Mouse (Mus musculus): ENCODE measurements around the gene Cd27. TPM values are rescaled to one million over a fixed set of nuclear protein-coding genes. Genes with fewer than 3 reads are reported as not detected.

The Cd27 gene
- total RNA-seq, 1 experiment = 0.22 TPM

- DNase-seq (ENCODE audit: low read depth, low spot score) = no peak
- H3K4me3 ChIP-seq (ENCODE audit: insufficient read depth in 1 of 2, low read depth in 1 of 2, low read length in 2 of 2, poor library complexity in 1 of 2, severe bottlenecking in 1 of 2) = no peak overlapping the region
- 0 out of 4 replicates have a peak, but pooled peaks cover 0 to 3% of the 10 kb centered on the region in 2 experiments for H3K4me1 ChIP-seq (ENCODE audit: control insufficient read depth in 2 of 2, insufficient read depth in 2 of 2, low read length in 2 of 2, poor library complexity in 1 of 2)
- in situ Hi-C loops (cut with MboI; ENCODE audit: low sequenced_read_pairs in 2 of 2, unreplicated experiment in 2 of 2) = no loop called here
- no peak overlapping the region for H3K27ac ChIP-seq (ENCODE audit: insufficient read depth, low read depth, low read length, poor library complexity, severe bottlenecking)
- H3K9ac ChIP-seq (ENCODE audit: insufficient read depth, low read depth, low read length, poor library complexity, severe bottlenecking) = no peak overlapping the region
- no peaks in the 10 kb centered on the region for H3K9me3 ChIP-seq (ENCODE audit: control insufficient read depth, insufficient read depth, low read depth, low read length)
- TF ChIP-seq HCFC1 (IDR thresholded peaks at IDR 0.05; ENCODE audit: borderline replicate concordance, insufficient read depth, low read length) (no peak), ZNF384 (IDR thresholded peaks at IDR 0.05; ENCODE audit: low read depth, low read length) (no peak), MAFK (IDR thresholded peaks at IDR 0.05; ENCODE audit: insufficient read depth, low read depth, low read length) (no peak), ZC3H11A (IDR thresholded peaks at IDR 0.05; ENCODE audit: borderline replicate concordance, low read depth, low read length) (no peak)
- no peaks in the 10 kb centered on the region for H3K36me3 ChIP-seq (ENCODE audit: control insufficient read depth, insufficient read depth, low read length, poor library complexity, severe bottlenecking)
Measured at GRCm38 (mm10) chr6:125213129-125213528, 23.7 kb downstream of the Cd27 start.

DNA sequence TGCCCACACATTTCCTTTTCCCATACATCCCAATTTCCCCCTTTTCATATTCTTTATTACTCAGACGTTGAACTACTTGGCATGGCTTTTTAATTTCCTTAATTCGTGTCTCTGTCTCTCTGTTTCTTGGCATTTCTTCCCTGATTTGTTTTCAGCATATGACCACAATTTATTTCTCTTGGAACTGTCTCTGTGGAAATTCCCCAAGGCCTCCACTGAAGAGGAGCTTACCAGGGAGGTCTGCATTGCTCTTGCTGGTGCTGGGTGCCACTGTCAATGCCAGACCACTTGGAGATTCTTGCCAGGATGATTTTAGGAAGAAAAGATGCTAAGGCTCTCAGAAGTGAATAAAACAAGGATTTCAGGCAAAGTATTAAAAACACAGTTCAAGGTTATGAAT is 24.2 kb downstream of the Cd27 start:
- in situ Hi-C loops (cut with MboI; ENCODE audit: low sequenced_read_pairs in 2 of 2, unreplicated experiment in 2 of 2) = no loop called here
- H3K4me3 ChIP-seq (ENCODE audit: insufficient read depth in 1 of 2, low read depth in 1 of 2, low read length in 2 of 2, poor library complexity in 1 of 2, severe bottlenecking in 1 of 2) = no peak overlapping the region
- no peaks in the 10 kb centered on the region for H3K9me3 ChIP-seq (ENCODE audit: control insufficient read depth, insufficient read depth, low read depth, low read length)
- H3K4me1 ChIP-seq (ENCODE audit: control insufficient read depth in 2 of 2, insufficient read depth in 2 of 2, low read length in 2 of 2, poor library complexity in 1 of 2) = 0 out of 4 replicates have a peak, but pooled peaks cover 0 to 3% of the 10 kb centered on the region in 2 experiments
- TF ChIP-seq CHD2 (IDR thresholded peaks at IDR 0.05; ENCODE audit: low read depth, low read length) = no peak
- no peak for TF ChIP-seq ZNF384 (IDR thresholded peaks at IDR 0.05; ENCODE audit: low read depth, low read length)
- no peak for TF ChIP-seq ZC3H11A (IDR thresholded peaks at IDR 0.05; ENCODE audit: borderline replicate concordance, low read depth, low read length)
- no peak for TF ChIP-seq HCFC1 (IDR thresholded peaks at IDR 0.05; ENCODE audit: borderline replicate concordance, insufficient read depth, low read length)
- no peak for TF ChIP-seq MAFK (IDR thresholded peaks at IDR 0.05; ENCODE audit: insufficient read depth, low read depth, low read length)
- DNase-seq (ENCODE audit: low read depth, low spot score) = no peak
- no peak overlapping the region for H3K9ac ChIP-seq (ENCODE audit: insufficient read depth, low read depth, low read length, poor library complexity, severe bottlenecking)
- no peak overlapping the region for H3K27ac ChIP-seq (ENCODE audit: insufficient read depth, low read depth, low read length, poor library complexity, severe bottlenecking)
- no peaks in the 10 kb centered on the region for H3K36me3 ChIP-seq (ENCODE audit: control insufficient read depth, insufficient read depth, low read length, poor library complexity, severe bottlenecking)

DNA sequence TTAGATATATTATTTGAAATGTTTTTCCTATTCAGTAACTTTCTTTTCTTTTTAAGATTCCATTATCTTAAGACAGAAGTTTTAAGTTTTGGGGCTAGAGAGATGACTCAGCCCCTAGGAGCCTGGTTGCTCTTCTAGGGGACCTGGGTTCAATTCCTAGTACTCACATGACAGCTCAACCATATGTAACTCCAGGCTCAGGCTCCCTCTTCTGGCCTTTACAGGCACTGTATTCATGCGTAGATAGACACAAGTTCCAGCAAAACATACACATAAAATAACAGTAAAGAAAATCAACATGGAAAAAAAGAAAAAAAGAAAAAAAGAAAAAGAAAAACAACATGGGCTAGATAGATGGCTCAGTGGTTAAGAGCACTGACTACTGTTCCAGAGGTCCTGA is 26.4 kb downstream of the Cd27 start:
- H3K27ac ChIP-seq (ENCODE audit: insufficient read depth, low read depth, low read length, poor library complexity, severe bottlenecking) = no peak overlapping the region
- no peak overlapping the region for H3K4me3 ChIP-seq (ENCODE audit: insufficient read depth in 1 of 2, low read depth in 1 of 2, low read length in 2 of 2, poor library complexity in 1 of 2, severe bottlenecking in 1 of 2)
- in situ Hi-C loops (cut with MboI; ENCODE audit: low sequenced_read_pairs in 2 of 2, unreplicated experiment in 2 of 2) = no loop called here
- H3K36me3 ChIP-seq (ENCODE audit: control insufficient read depth, insufficient read depth, low read length, poor library complexity, severe bottlenecking) = no peaks in the 10 kb centered on the region
- no peak for DNase-seq (ENCODE audit: low read depth, low spot score)
- no peak for TF ChIP-seq ZNF384 (IDR thresholded peaks at IDR 0.05; ENCODE audit: low read depth, low read length)
- TF ChIP-seq ZC3H11A (IDR thresholded peaks at IDR 0.05; ENCODE audit: borderline replicate concordance, low read depth, low read length) = no peak
- no peak for TF ChIP-seq MAFK (IDR thresholded peaks at IDR 0.05; ENCODE audit: insufficient read depth, low read depth, low read length)
- no peak for TF ChIP-seq HCFC1 (IDR thresholded peaks at IDR 0.05; ENCODE audit: borderline replicate concordance, insufficient read depth, low read length)
- TF ChIP-seq CHD2 (IDR thresholded peaks at IDR 0.05; ENCODE audit: low read depth, low read length) = no peak
- peaks cover 0 to 2% of the 10 kb centered on the region in 2 experiments; a peak in 1 of 4 replicates for H3K4me1 ChIP-seq (ENCODE audit: control insufficient read depth in 2 of 2, insufficient read depth in 2 of 2, low read length in 2 of 2, poor library complexity in 1 of 2)
- no peak overlapping the region for H3K9ac ChIP-seq (ENCODE audit: insufficient read depth, low read depth, low read length, poor library complexity, severe bottlenecking)
- H3K9me3 ChIP-seq (ENCODE audit: control insufficient read depth, insufficient read depth, low read depth, low read length) = no peaks in the 10 kb centered on the region

DNA sequence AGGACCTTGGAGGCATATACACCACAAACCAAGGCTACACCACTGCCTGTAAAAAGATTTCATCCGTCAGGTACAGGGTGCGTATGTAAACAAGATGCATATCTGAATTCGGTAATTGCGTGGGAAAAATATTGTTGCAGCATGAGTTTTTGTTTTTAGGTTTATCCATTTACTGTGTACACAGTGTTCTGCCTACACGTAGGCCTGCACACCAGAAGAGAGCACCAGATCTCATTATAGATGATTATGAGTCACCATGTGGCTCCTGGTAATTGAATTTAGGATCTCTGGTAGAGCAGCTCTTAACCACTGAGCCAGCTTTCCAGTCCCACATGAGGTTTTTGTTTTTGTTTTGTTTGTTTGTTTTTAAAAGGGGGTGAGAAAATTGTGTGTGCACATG is 39.6 kb downstream of the Cd27 start:
- no peak overlapping the region for H3K4me3 ChIP-seq (ENCODE audit: insufficient read depth in 1 of 2, low read depth in 1 of 2, low read length in 2 of 2, poor library complexity in 1 of 2, severe bottlenecking in 1 of 2)
- no peak for DNase-seq (ENCODE audit: low read depth, low spot score)
- TF ChIP-seq ZNF384 (IDR thresholded peaks at IDR 0.05; ENCODE audit: low read depth, low read length) = no peak
- no peak for TF ChIP-seq MAFK (IDR thresholded peaks at IDR 0.05; ENCODE audit: insufficient read depth, low read depth, low read length)
- TF ChIP-seq HCFC1 (IDR thresholded peaks at IDR 0.05; ENCODE audit: borderline replicate concordance, insufficient read depth, low read length) = no peak
- TF ChIP-seq CHD2 (IDR thresholded peaks at IDR 0.05; ENCODE audit: low read depth, low read length) = no peak
- no peak for TF ChIP-seq ZC3H11A (IDR thresholded peaks at IDR 0.05; ENCODE audit: borderline replicate concordance, low read depth, low read length)
- peaks cover 6 to 12% of the 10 kb centered on the region in 2 experiments for H3K4me1 ChIP-seq (ENCODE audit: control insufficient read depth in 2 of 2, insufficient read depth in 2 of 2, low read length in 2 of 2, poor library complexity in 1 of 2)
- peak overlapping the region; percentile 98; the same call in 1 of the 2 replicates for H3K27ac ChIP-seq (ENCODE audit: insufficient read depth, low read depth, low read length, poor library complexity, severe bottlenecking)
- no peaks in the 10 kb centered on the region for H3K9me3 ChIP-seq (ENCODE audit: control insufficient read depth, insufficient read depth, low read depth, low read length)
- H3K9ac ChIP-seq (ENCODE audit: insufficient read depth, low read depth, low read length, poor library complexity, severe bottlenecking) = no peak overlapping the region
- in situ Hi-C loops (cut with MboI; ENCODE audit: low sequenced_read_pairs in 2 of 2, unreplicated experiment in 2 of 2) = no loop called here
- peaks cover 2% of the 10 kb centered on the region for H3K36me3 ChIP-seq (ENCODE audit: control insufficient read depth, insufficient read depth, low read length, poor library complexity, severe bottlenecking)

DNA sequence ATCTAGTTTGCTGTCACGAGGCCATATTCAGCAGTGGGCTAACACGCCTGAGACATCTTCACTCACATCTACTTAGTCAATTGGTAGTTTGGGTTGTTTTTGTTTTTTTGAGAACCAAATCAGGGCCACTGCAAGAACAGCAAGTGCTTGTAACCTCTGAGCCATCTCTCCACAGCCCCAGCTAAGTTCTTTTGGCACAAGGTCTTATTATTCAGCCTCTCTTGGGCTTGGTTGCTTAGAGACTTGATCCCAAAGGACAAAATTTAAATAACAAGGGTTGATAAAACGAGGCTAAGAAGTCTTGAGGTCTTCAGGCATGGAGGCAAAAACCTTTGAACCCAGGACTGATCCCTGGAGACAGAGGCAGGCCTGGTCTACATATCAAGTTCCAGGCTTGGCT is 40.5 kb downstream of the Cd27 start:
- TF ChIP-seq CHD2 (IDR thresholded peaks at IDR 0.05; ENCODE audit: low read depth, low read length) (no peak), ZNF384 (IDR thresholded peaks at IDR 0.05; ENCODE audit: low read depth, low read length) (peak; percentile 45; the same call in 1 of the 2 replicates)
- H3K36me3 ChIP-seq (ENCODE audit: control insufficient read depth, insufficient read depth, low read length, poor library complexity, severe bottlenecking) = peaks cover 2% of the 10 kb centered on the region
- no peak overlapping the region for H3K9ac ChIP-seq (ENCODE audit: insufficient read depth, low read depth, low read length, poor library complexity, severe bottlenecking)
- H3K27ac ChIP-seq (ENCODE audit: insufficient read depth, low read depth, low read length, poor library complexity, severe bottlenecking) = peak overlapping the region; percentile 98; the same call in 1 of the 2 replicates
- H3K4me1 ChIP-seq (ENCODE audit: control insufficient read depth in 2 of 2, insufficient read depth in 2 of 2, low read length in 2 of 2, poor library complexity in 1 of 2) = peaks cover 6 to 12% of the 10 kb centered on the region in 2 experiments
- H3K4me3 ChIP-seq (ENCODE audit: insufficient read depth in 1 of 2, low read depth in 1 of 2, low read length in 2 of 2, poor library complexity in 1 of 2, severe bottlenecking in 1 of 2) = no peak overlapping the region
- in situ Hi-C loops (cut with MboI; ENCODE audit: low sequenced_read_pairs in 2 of 2, unreplicated experiment in 2 of 2) = no loop called here
- H3K9me3 ChIP-seq (ENCODE audit: control insufficient read depth, insufficient read depth, low read depth, low read length) = no peaks in the 10 kb centered on the region
- DNase-seq (ENCODE audit: low read depth, low spot score) = no peak
